Mouse (Mus musculus): ENCODE measurements around the gene Setd7. TPM values are rescaled to one million over a fixed set of nuclear protein-coding genes. Genes with fewer than 3 reads are reported as not detected.
A peak's percentile ranks its signal among the peaks of the same experiment; 100 is the strongest.
"Not testable (repeated sequence)": the region's sequence is repeated elsewhere in the genome, so short reads cannot be mapped to it uniquely, and the experiment has no call there.

The Setd7 gene
- total RNA-seq (2021) = 100 to 1,000 TPM; 143 to 153 TPM
- long read RNA-seq, full-length matches to known transcripts = 4 of 44 reads
- long read RNA-seq, partial matches to known transcripts = 0 of 44 reads
- long read RNA-seq, other reads (novel, unspliced or antisense) = 40 of 44 reads

GRCm38 (mm10) chr3:51560511-51561108, at the start of gene Setd7:
Gene Setd7 (minus strand): TSS chr3:51560879.
- peak; percentile 72 to 84 for DNase-seq (ENCODE audit: low spot score in 2 of 2)

- DNase-seq (ENCODE audit: low spot score in 2 of 2) = no peak
Observed at GRCm38 (mm10) chr3:51604489-51604888, 43.8 kb upstream of the Setd7 start.

GRCm38 (mm10) chr3:51603705-51604291, 43.1 kb upstream of the Setd7 start:
- peak; percentile 78 to 88 for DNase-seq (ENCODE audit: low spot score in 2 of 2)

- no peak for DNase-seq (ENCODE audit: low spot score in 2 of 2)
Observed at GRCm38 (mm10) chr3:51601461-51601860, 40.8 kb upstream of the Setd7 start.

GRCm38 (mm10) chr3:51600728-51601127, 40.0 kb upstream of the Setd7 start:
- DNase-seq (ENCODE audit: low spot score in 2 of 2) = no peak

GRCm38 (mm10) chr3:51599057-51599630, 38.5 kb upstream of the Setd7 start:
- no peak for DNase-seq (ENCODE audit: low spot score in 2 of 2)

- no peak for DNase-seq (ENCODE audit: low spot score in 2 of 2)
Observed at GRCm38 (mm10) chr3:51596538-51596937, 35.9 kb upstream of the Setd7 start.

GRCm38 (mm10) chr3:51593506-51593905, 32.8 kb upstream of the Setd7 start:
- DNase-seq (ENCODE audit: low spot score in 2 of 2) = no peak

GRCm38 (mm10) chr3:51591591-51591990, 30.9 kb upstream of the Setd7 start:
- no peak for DNase-seq (ENCODE audit: low spot score in 2 of 2)

- no peak for DNase-seq (ENCODE audit: low spot score in 2 of 2)
Observed at GRCm38 (mm10) chr3:51590207-51590892, 29.7 kb upstream of the Setd7 start.

GRCm38 (mm10) chr3:51587697-51588262, 27.1 kb upstream of the Setd7 start:
- DNase-seq (ENCODE audit: low spot score in 2 of 2) = no peak

- peak; percentile 64 to 91 for DNase-seq (ENCODE audit: low spot score in 2 of 2)
Observed at GRCm38 (mm10) chr3:51583574-51584391, 23.1 kb upstream of the Setd7 start.

- DNase-seq (ENCODE audit: low spot score in 2 of 2) = not testable (repeated sequence)
Observed at GRCm38 (mm10) chr3:51579243-51579642, 18.6 kb upstream of the Setd7 start.

- DNase-seq (ENCODE audit: low spot score in 2 of 2) = no peak
Observed at GRCm38 (mm10) chr3:51577816-51578749, 17.4 kb upstream of the Setd7 start.

GRCm38 (mm10) chr3:51577359-51577758, 16.7 kb upstream of the Setd7 start:
- DNase-seq (ENCODE audit: low spot score in 2 of 2) = no peak

GRCm38 (mm10) chr3:51573915-51574314, 13.2 kb upstream of the Setd7 start:
- DNase-seq (ENCODE audit: low spot score in 2 of 2) = no peak

- DNase-seq (ENCODE audit: low spot score in 2 of 2) = no peak
Observed at GRCm38 (mm10) chr3:51570200-51570599, 9.5 kb upstream of the Setd7 start.

- no peak for DNase-seq (ENCODE audit: low spot score in 2 of 2)
Observed at GRCm38 (mm10) chr3:51561993-51562385, 1.3 kb upstream of the Setd7 start.

- peak; percentile 25 to 70 for DNase-seq (ENCODE audit: low spot score in 2 of 2)
Observed at GRCm38 (mm10) chr3:51561109-51561992, 672 bp upstream of the Setd7 start.
